Mouse (Mus musculus) liver, adult 2 months (tissue): Measurements from ENCODE around the gene Zmiz1.

Source experiments
- CTCF ChIP-seq: fragments of 200-500 bp; IDR thresholded peaks from 2 replicates; pipeline ENCODE4 v1.5.1; 2011; ENCODE audit warnings: low read depth, low read length, control low read depth
- POLR2A ChIP-seq: fragments of 200-500 bp; IDR thresholded peaks from 2 replicates; pipeline ENCODE4 v1.6.1; 2011; ENCODE audit warnings: low read length, control low read depth; ENCODE audit not compliant: insufficient read depth; ENCODE audit errors: extremely low read depth

DNA sequence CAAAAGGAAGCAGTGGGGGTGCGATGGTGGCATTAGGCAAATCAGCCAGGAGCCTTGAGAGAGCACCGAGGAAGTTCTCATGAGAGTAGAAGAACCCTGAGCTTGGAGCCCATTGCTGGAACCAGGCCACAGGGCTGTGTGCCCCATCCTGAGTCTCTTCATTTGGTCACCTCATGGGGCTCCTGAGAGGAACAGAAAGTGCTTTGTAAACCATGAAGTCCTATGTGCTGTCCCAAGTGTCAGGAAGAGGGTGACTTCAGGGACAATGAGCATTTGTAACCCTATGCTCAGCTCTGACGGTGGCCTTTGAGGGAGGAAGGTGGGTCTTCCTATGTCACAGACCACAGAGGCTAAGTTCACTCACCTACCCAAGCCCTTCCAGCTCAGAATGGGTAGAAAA is 45.5 kb upstream of the Zmiz1 start:
- TF ChIP-seq POLR2A (no peak), CTCF (no peak)
